Mouse (Mus musculus): ENCODE measurements around the gene Il4i1.
A peak's percentile ranks its signal among the peaks of the same experiment; 100 is the strongest.

Gene Il4i1

GRCm38 (mm10) chr7:44853065-44853464 is 36.9 kb downstream of the Il4i1 start:
- TF ChIP-seq CTCF (conservative IDR thresholded peaks at IDR 0.05; ENCODE audit: low read length) (no peak), POU5F1 (IDR thresholded peaks at IDR 0.05; ENCODE audit: borderline replicate concordance, low read length) (no peak), NANOG (IDR thresholded peaks at IDR 0.05; ENCODE audit: borderline replicate concordance, low read length) (no peak)
- Histone ChIP-seq H3K4me1 (replicated peaks; ENCODE audit: low read depth, low read length) (peaks cover 66% of the 10 kb centered on the region), H3K9me3 (ENCODE audit: low read length) (no peaks in the 10 kb centered on the region), H3K36me3 (ENCODE audit: insufficient read depth, low read length) (peaks cover 31% of the 10 kb centered on the region), H3K4me3 (replicated peaks; ENCODE audit: low read length) (peak overlapping the region; percentile 81), H3K27me3 (ENCODE audit: insufficient read depth, low read length) (no peaks in the 10 kb centered on the region)

DNA sequence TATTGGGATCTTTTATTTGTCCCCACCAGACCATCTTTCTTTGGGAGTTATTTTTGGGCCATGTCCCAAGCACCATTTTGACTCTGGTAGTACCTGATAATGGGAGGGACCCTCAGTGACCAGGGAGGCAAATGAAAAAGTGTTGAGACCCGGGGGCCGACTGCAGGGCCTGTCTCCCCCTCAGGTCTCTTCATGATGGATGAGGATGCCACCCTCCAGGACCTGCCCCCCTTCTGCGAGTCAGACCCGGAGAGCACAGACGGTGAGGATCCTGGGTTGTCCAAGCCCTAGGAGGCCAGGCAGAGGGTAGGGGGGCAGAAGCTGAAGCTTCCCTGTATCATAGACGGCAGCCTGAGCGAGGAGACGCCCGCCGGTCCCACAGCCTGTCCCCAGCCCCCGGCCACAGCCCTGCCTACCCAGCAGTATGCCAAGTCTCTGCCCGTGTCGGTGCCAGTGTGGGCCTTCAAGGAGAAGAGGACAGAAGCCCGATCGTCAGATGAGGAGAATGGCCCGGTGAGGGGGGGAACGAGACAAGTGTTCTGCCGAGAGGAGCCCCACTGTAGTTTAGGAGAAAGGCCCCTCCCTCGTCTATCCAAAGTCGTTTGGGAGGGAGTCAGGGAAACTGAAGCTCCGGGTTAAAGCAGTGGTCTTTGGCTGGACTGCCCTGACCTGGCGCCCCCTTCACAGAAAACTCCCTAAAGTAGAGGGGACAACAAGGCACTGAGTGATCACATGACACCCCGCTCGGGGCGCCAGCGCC is 37.6 kb downstream of the Il4i1 start:
- TF ChIP-seq POU5F1 (IDR thresholded peaks at IDR 0.05; ENCODE audit: borderline replicate concordance, low read length) (no peak), CTCF (conservative IDR thresholded peaks at IDR 0.05; ENCODE audit: low read length) (no peak), NANOG (IDR thresholded peaks at IDR 0.05; ENCODE audit: borderline replicate concordance, low read length) (no peak)

DNA sequence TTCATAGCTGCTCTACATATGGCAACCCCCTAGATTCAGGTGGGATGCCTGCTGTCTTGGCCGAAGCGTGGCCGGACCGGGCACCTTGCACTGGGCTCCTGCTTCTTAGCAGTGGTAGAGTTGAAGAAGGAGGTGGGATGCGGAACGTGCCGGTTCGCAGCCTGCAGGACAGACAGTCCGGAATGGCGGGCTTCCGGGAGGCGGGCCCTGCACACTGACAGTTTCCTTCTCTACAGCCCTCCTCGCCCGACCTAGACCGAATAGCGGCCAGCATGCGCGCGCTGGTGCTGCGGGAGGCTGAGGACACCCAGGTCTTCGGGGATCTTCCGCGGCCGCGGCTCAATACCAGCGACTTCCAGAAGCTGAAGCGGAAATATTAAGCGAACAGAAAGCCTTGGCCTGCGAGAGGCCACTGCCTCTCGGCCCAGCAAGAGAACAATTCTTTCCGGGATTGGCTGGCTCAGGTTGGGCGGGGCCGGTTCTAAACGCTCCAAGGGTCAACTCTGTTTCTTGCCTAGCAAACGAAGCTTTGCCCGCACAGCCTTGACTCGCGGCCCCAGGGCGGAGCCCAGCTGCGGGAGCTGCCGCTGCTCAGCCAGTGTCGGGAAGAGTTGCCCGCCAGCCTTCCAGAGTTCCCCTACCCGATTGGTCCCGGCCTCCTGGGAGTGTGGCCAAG is 38.3 kb downstream of the Il4i1 start:
- peaks cover 36% of the 10 kb centered on the region for H3K36me3 ChIP-seq (ENCODE audit: insufficient read depth, low read length)
- TF ChIP-seq POU5F1 (IDR thresholded peaks at IDR 0.05; ENCODE audit: borderline replicate concordance, low read length): no peak
- TF ChIP-seq CTCF (conservative IDR thresholded peaks at IDR 0.05; ENCODE audit: low read length): no peak
- no peak for TF ChIP-seq NANOG (IDR thresholded peaks at IDR 0.05; ENCODE audit: borderline replicate concordance, low read length)

More for the DNA sequence above, 37.6 kb downstream of the Il4i1 start:
- Histone ChIP-seq H3K36me3 (ENCODE audit: insufficient read depth, low read length) (peaks cover 36% of the 10 kb centered on the region), H3K4me3 (replicated peaks; ENCODE audit: low read length) (peak overlapping the region; percentile 81), H3K27me3 (ENCODE audit: insufficient read depth, low read length) (no peaks in the 10 kb centered on the region), H3K4me1 (replicated peaks; ENCODE audit: low read depth, low read length) (peaks cover 71% of the 10 kb centered on the region), H3K9me3 (ENCODE audit: low read length) (no peaks in the 10 kb centered on the region)

DNA sequence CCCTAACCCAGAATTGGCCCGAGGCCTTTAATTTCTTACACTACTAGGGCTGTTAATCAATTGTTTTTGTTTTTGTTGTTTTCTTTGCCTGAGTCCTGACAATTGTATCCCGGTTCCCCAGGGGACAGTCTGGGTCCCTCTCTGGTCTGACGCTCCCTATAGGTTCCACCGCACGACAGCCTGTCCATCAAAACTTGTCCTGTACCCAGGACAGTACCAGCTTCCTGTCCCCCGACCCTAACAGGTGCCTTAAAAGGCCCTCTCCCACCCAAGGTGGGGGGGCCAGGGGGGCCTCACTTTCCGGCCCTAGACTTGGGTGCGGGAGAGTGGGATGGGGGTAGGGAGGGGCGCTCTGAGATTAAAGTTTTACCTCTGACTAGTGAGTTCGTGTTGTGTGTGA is 38.8 kb downstream of the Il4i1 start:
- no peaks in the 10 kb centered on the region for H3K27me3 ChIP-seq (ENCODE audit: insufficient read depth, low read length)
- H3K9me3 ChIP-seq (ENCODE audit: low read length): no peaks in the 10 kb centered on the region
- H3K4me1 ChIP-seq (replicated peaks; ENCODE audit: low read depth, low read length): peaks cover 82% of the 10 kb centered on the region
- TF ChIP-seq POU5F1 (IDR thresholded peaks at IDR 0.05; ENCODE audit: borderline replicate concordance, low read length): no peak
- TF ChIP-seq CTCF (conservative IDR thresholded peaks at IDR 0.05; ENCODE audit: low read length): peak; percentile 56
- H3K4me3 ChIP-seq (replicated peaks; ENCODE audit: low read length): peak overlapping the region; percentile 81
- peaks cover 36% of the 10 kb centered on the region for H3K36me3 ChIP-seq (ENCODE audit: insufficient read depth, low read length)

More for the DNA sequence above, 38.3 kb downstream of the Il4i1 start:
- Histone ChIP-seq H3K4me3 (replicated peaks; ENCODE audit: low read length) (peak overlapping the region; percentile 81), H3K27me3 (ENCODE audit: insufficient read depth, low read length) (no peaks in the 10 kb centered on the region), H3K4me1 (replicated peaks; ENCODE audit: low read depth, low read length) (peaks cover 76% of the 10 kb centered on the region), H3K9me3 (ENCODE audit: low read length) (no peaks in the 10 kb centered on the region)

GRCm38 (mm10) chr7:44856265-44856916 is 40.2 kb downstream of the Il4i1 start:
- no peak for TF ChIP-seq NANOG (IDR thresholded peaks at IDR 0.05; ENCODE audit: borderline replicate concordance, low read length)
- no peak for TF ChIP-seq POU5F1 (IDR thresholded peaks at IDR 0.05; ENCODE audit: borderline replicate concordance, low read length)
- TF ChIP-seq CTCF (conservative IDR thresholded peaks at IDR 0.05; ENCODE audit: low read length): no peak
- peaks cover 84% of the 10 kb centered on the region for H3K4me1 ChIP-seq (replicated peaks; ENCODE audit: low read depth, low read length)
- H3K27me3 ChIP-seq (ENCODE audit: insufficient read depth, low read length): no peaks in the 10 kb centered on the region
- H3K9me3 ChIP-seq (ENCODE audit: low read length): no peaks in the 10 kb centered on the region
- H3K36me3 ChIP-seq (ENCODE audit: insufficient read depth, low read length): peaks cover 32% of the 10 kb centered on the region
- peak overlapping the region; percentile 98 for H3K4me3 ChIP-seq (replicated peaks; ENCODE audit: low read length)

GRCm38 (mm10) chr7:44857042-44857552 is 40.9 kb downstream of the Il4i1 start, which contains the start of gene Pnkp:
TSS of gene Pnkp (plus strand) at chr7:44857139.
- Histone ChIP-seq H3K36me3 (ENCODE audit: insufficient read depth, low read length) (peaks cover 32% of the 10 kb centered on the region), H3K4me1 (replicated peaks; ENCODE audit: low read depth, low read length) (peaks cover 78% of the 10 kb centered on the region), H3K27me3 (ENCODE audit: insufficient read depth, low read length) (no peaks in the 10 kb centered on the region), H3K4me3 (replicated peaks; ENCODE audit: low read length) (peak within 1 kb of the TSS; percentile 98), H3K9me3 (ENCODE audit: low read length) (no peaks in the 10 kb centered on the region)
- TF ChIP-seq POU5F1 (IDR thresholded peaks at IDR 0.05; ENCODE audit: borderline replicate concordance, low read length) (no peak), CTCF (conservative IDR thresholded peaks at IDR 0.05; ENCODE audit: low read length) (no peak), NANOG (IDR thresholded peaks at IDR 0.05; ENCODE audit: borderline replicate concordance, low read length) (no peak)

DNA sequence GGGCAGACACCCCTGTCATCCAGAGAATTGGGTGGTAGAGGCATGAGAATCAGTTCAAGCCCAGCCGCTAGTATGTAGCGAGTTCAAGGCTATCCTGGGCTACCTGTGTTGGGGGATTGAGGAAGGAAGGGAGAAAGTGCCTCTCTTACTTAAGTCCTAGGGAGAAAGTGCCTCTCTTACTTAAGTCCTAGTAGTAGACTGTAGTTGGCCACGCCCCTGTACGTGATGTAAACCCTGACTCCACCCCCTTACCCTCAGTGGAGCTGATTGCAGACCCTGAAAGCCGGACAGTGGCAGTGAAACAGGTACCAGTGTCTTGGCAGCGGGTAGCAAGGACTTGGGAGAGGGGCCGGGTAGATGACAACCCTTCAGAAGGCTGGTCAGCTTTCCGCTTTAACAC is 41.7 kb downstream of the Il4i1 start:
- Histone ChIP-seq H3K36me3 (ENCODE audit: insufficient read depth, low read length) (peaks cover 34% of the 10 kb centered on the region), H3K9me3 (ENCODE audit: low read length) (no peaks in the 10 kb centered on the region), H3K4me1 (replicated peaks; ENCODE audit: low read depth, low read length) (peaks cover 80% of the 10 kb centered on the region), H3K27me3 (ENCODE audit: insufficient read depth, low read length) (no peaks in the 10 kb centered on the region), H3K4me3 (replicated peaks; ENCODE audit: low read length) (peak overlapping the region; percentile 98)
- TF ChIP-seq CTCF (conservative IDR thresholded peaks at IDR 0.05; ENCODE audit: low read length) (no peak), NANOG (IDR thresholded peaks at IDR 0.05; ENCODE audit: borderline replicate concordance, low read length) (no peak), POU5F1 (IDR thresholded peaks at IDR 0.05; ENCODE audit: borderline replicate concordance, low read length) (no peak)

DNA sequence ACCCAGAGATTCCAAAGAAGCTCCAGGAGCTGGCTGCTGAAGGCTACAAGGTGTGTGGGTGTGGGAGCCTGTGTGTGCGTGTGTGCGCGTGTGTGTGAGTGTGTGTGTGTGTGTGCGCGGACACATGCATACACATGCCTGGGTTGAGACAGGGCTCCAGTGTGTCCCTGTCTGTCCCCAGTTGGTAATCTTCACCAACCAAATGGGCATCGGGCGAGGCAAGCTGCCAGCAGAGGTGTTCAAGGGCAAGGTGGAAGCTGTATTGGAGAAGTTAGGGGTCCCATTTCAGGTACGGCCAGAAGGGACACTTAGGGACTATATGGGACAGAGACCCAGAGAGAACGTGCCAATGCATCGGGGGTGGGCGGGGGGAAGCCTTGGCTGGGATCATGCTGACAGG is 43.7 kb downstream of the Il4i1 start:
- no peak for TF ChIP-seq NANOG (IDR thresholded peaks at IDR 0.05; ENCODE audit: borderline replicate concordance, low read length)
- TF ChIP-seq POU5F1 (IDR thresholded peaks at IDR 0.05; ENCODE audit: borderline replicate concordance, low read length): no peak
- TF ChIP-seq CTCF (conservative IDR thresholded peaks at IDR 0.05; ENCODE audit: low read length): no peak
- Histone ChIP-seq H3K36me3 (ENCODE audit: insufficient read depth, low read length) (peaks cover 49% of the 10 kb centered on the region), H3K4me1 (replicated peaks; ENCODE audit: low read depth, low read length) (peaks cover 84% of the 10 kb centered on the region), H3K4me3 (replicated peaks; ENCODE audit: low read length) (no peak overlapping the region), H3K9me3 (ENCODE audit: low read length) (no peaks in the 10 kb centered on the region), H3K27me3 (ENCODE audit: insufficient read depth, low read length) (no peaks in the 10 kb centered on the region)
